Mouse (Mus musculus) kidney, postnatal 36 days (tissue): ENCODE results near the gene Tatdn2.
A peak's percentile ranks its signal among the peaks of the same experiment; 100 is the strongest.

Experiments
- DNase-seq, 2 experiments: peaks; one replicate each; pipeline ENCODE4 v3.0.0; 2021 to 2022; ENCODE audit warnings: mixed read lengths in 2 of 2

Gene Tatdn2

DNA sequence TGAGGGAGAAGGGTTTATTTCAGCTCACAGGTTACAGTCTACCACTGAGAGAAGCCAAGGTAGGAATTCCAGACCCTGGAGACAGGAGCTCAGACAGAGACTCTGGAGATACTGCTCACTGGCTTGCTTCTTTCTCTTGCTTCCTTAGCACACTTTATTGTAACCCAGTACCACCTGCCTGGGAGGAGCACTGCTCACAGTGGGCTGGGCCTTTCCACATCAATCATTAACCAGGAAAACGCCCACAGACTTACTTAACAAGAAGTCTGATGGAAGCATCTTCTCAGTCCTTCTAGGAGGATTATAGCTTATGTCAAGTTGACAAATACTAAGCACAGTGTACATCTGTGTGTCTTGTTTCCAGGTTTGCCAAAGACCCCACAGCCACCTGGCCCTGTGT lies 17.9 kb downstream of the Tatdn2 start:
- DNase-seq, result peak; percentile 65 to 69

DNA sequence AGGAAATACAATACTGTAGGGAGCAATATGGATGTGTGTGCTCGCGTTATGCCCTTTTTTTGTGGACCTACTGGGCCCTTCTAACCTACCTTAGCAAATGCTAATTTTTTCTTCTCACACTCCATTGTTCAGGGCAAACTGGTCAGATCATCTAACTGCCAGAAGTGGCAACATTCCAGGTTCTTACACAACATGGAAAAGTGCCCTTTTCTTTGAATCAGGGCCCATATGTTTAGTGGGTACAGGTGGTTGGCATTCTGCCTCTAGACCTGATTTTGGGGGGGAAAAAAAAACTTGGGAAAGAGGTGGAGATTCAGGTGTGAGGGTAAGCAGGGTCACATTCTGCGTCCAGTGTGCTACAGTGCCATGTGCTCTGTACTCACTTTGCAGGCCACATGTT lies 20.7 kb downstream of the Tatdn2 start:
- peak in 1 of 2 experiments; percentile 28 for DNase-seq

GRCm38 (mm10) chr6:113719878-113720277 lies 23.0 kb downstream of the Tatdn2 start, which contains the start of gene Ghrl:
Gene Ghrl, minus strand, starts transcription at chr6:113719880.
- no peak for DNase-seq

GRCm38 (mm10) chr6:113721061-113721460 lies 24.2 kb downstream of the Tatdn2 start:
- DNase-seq, result no peak

DNA sequence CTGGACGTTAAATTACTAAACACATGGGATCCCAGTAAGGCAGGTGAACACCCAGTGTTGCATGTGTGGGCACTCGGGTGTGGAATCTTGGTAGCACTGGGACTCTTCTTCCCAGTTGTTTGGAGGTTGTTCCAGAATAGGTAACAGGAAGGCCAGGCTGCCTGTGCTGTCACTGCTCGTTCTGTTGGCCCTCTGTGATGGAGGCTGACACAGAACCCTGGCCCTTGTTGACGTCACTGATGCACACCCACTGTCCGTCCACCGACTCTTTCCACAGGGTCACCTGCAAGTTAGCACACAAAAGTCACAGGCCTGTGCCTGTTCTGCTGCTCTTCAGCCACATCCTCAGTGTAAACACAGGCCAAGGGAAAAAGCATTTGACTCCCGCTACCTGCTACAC lies 31.3 kb downstream of the Tatdn2 start:
- no peak for DNase-seq

DNA sequence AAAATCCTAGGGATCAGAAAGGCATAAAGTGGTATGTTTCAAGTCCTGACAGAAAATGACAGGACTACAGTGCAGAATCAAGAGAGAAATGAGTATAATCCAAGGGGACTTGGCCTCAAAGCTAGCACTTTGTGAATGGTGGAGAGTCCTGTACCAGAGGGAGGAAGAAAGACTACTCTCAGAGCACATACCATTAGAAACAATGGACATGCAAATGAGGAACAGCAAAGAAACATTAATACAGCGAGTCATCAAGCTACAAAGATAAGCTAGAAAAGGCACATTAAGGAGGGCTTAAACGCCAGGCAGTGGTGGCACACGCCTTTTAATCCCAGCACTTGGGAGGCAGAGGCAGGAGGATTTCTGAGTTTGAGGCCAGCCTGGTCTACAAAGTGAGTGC lies 34.4 kb downstream of the Tatdn2 start:
- DNase-seq, result no peak

GRCm38 (mm10) chr6:113737318-113738046 lies 40.6 kb downstream of the Tatdn2 start:
- DNase-seq, result peak; percentile 26 to 27

DNA sequence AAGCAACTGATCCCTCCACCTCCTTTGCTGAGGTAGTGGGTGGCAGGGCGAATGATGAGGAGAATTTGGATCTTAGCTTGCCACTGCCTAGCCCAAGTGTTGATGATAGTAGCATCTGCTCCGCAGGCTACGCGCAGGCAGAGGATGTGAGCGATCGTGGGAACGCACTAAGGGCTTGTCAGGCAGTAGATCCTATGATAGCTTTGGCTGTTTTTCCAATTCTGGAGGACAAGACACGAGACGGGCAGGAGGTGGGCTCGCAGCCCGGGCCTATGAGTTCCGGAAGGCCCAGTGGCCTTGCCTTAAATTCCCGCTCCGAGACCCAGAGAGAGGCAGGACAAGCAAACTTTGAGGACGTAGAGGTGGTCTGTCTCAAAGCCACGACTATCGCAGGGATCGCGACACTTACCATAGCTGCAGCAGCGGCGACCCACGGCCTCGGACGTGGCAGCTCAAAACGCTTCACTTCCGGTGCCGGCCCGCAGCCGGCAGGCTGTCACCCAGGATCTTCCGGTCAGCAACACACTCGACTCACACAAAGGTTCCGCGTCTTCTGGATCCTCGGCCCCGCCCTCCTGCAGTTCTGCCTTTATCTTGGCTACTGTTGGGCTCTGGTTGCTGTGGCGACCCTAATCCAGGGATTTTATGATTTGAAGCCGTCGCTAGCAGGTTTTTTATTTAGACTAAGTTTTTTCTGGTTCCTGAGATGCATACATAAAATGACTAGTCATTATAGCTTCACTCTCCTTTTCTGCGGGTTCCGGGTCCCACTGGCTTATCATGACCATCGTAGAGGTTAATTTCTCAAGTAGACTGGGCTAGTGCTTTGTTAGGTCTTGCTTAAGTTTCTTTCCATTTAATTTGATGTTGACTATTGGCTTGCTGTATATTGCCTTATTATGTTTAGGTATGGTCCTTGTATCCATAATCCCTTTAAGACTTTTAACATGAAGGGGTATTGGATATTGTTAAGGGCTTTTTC lies 43.7 kb downstream of the Tatdn2 start, which contains the start of gene Sec13:
Gene Sec13, minus strand, starts transcription at position 508 of the 982 bp plus-strand sequence.
- peak; percentile 82 to 92 for DNase-seq

DNA sequence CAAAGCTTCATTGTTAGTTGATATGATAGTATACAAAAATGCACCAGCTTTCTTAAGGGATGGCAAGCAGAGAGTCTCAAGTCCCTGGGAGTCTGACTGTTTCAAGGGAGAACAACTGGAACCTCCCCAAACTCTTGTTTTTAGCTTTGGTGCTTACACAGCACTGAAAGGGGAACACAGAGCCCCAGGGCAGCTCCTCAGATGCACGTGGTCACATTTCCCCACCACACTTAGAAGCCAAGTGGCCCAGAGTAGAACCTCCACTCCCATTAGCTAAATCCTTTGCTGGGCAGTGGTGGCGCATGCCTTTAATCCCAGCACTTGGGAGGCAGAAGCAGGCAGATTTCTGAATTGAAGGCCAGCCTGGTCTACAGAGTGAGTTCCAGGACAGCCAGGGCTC lies 44.6 kb downstream of the Tatdn2 start:
- no peak for DNase-seq

DNA sequence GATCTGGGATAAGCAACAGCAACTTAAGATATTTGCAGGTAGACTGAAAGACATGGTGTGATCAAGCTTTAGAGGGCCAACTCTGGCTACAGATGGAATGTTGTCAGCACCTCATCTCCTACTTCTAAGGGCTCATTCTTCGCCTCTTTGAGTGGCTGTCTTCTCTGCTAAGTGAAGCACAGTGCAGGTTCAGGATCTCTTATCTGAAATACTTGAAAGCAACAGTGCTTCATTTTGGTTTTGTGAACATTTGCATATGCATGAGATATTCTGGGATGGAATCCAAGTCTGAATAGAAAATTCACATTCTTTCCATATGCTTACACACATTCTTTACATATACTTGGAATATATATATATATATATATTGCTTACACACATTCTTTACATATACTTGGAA lies 45.5 kb downstream of the Tatdn2 start:
- no peak for DNase-seq

DNA sequence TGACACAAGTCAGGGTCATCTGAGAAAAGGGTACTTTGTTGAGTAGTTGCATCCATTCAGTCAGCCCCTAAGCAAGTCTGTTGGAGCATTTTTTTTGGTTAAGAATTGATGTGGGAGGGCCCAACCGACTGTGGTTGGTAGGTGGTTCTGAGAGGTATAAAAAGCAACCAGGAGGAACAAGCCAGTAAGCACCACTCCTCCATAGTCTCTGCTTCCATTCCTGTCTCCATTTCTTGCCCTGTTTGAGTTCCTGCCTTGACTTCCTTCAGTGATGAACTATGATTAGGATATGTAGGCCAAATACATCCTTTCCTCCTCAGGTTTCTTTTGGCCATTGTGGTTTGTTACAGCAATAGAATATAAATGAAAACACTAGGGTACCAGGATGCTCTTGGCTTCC lies 46.3 kb downstream of the Tatdn2 start:
- no peak for DNase-seq

- peak; percentile 19 to 36 for DNase-seq
Observed at GRCm38 (mm10) chr6:113745117-113745516, 48.3 kb downstream of the Tatdn2 start.

GRCm38 (mm10) chr6:113747284-113747683 lies 50.4 kb downstream of the Tatdn2 start:
- DNase-seq, result no peak

DNA sequence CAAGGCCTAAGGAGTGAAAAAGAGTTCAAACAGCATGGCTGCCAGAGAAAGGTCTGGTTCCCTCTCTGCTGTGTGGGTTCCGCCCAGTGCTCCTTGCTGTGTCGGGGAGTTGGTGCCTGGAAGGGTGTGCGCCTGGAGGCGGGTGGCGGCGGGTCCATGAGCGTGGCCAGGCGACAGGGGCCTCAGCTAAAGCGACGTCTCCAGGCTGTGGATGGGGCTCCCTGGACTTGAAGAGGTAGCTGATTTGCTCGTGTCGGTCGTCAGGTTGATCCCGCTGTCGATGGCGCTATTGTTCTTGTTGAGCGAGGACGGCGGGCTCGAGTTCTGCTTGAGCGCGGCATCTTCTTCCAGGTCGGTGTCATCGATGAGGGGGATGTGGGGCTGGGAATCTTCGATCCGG lies 51.5 kb downstream of the Tatdn2 start:
- DNase-seq, result no peak

DNA sequence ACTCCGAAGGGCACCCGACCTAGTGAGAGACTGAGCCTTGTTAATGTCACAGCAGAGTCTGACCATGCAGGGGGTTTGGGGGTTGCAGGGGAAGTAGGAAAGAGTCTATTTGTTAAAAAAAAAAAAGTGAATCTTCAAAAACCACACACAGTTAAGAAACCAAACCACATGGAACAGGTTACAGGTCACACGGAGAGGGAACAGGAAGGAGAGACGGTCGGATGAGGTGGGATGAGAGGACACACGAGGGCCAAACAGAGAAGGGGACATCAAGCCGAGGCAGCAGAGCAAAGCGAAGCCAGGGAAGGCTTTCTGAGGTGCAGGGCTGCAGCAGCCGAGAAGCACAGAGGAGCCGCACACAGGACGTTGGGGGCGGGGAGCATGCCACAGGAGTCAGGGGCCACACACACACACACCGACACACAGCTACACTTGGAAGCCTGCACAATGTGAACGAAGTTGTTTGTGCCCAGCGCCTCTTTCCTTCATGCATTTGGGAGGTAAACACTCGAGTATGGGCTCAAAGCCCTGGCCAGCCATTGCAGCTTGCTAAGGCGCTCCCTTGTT lies 52.4 kb downstream of the Tatdn2 start:
- no peak for DNase-seq
